Mouse (Mus musculus) urinary bladder, adult 18-20 months (tissue): ENCODE results near the gene Lce3a.
A peak's percentile ranks its signal among the peaks of the same experiment; 100 is the strongest.

ENCODE experiments used
- DNase-seq, 2 experiments: peaks; one replicate each; pipeline ENCODE4 v3.0.0; 2022; ENCODE audit warnings: low spot score in 2 of 2, mixed read lengths in 2 of 2

Lce3a gene

GRCm38 (mm10) chr3:92926130-92926529 lies at the start of gene Lce3a:
Gene Lce3a, minus strand, starts transcription at chr3:92926230.
- no peak for DNase-seq

GRCm38 (mm10) chr3:92966761-92967160 lies 40.7 kb upstream of the Lce3a start, which contains the start of gene Lce3e:
Gene Lce3e, plus strand, starts transcription at chr3:92967061.
- no peak for DNase-seq

DNA sequence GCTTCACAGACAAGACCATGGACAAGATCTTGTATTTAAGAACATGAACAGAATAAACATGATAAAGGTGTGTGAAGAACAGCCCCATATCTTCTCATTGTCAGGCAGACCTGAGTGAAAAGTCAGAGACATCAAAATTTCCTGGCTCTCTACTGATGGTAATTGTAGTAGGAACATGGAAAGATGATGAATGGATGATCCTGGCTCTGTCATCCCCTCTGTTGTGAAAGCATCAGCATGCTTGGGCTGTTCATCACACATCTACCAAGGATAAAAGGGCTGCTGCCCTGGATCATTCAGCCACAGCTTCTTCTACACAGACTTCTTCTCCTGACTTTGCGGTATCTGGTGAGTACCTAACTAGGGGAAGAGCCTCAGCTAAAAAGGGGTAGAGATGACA lies 31.1 kb upstream of the Lce3a start, which contains the start of gene Lce3d:
Lce3d (plus strand) TSS at position 301 of the 400 bp plus-strand sequence.
- DNase-seq, result no peak

DNA sequence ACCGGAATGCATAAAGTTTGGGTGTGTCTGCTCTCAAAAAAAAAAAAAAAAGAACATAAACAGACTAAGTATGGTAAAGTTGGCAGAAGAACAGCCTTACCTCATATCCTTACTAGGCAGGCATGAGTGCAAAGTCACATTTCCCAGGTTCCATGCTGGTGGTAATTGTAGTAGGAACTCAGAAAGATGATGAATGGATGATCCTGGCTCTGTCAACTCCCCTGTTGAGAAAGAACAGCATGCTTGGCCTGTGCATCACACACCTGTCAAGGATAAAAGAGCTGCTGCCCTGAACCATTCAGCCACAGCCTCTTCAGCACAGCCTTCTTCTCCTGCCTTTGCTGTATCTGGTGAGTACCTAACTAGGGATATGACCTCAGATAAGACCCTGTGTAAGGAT lies 18.2 kb upstream of the Lce3a start, which contains the start of gene Lce3c:
Lce3c (plus strand) TSS at position 301 of the 400 bp plus-strand sequence.
- DNase-seq, result no peak

DNA sequence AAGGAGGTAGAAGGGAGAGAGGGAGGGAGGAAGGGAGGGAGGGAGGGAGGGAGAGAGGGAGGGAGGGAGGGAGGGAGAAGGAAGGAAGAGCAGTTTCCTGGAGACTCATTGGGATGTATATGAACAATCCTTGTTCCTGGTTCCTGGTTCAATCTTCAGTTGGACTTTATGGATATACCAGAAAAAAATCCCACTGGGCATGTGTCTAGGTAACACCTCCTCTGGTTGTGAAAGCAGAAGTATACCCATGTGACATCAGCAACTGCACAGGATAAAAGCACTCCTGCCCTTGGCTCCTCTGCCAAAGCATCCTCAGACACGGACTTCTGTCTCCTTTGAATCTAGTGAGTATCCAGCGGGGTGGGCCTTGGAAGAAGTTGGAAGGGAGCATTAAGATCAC lies 6.6 kb upstream of the Lce3a start, which contains the start of gene Lce3b:
Lce3b (plus strand) TSS at position 301 of the 400 bp plus-strand sequence.
- no peak for DNase-seq

GRCm38 (mm10) chr3:92920364-92920763 lies 5.7 kb downstream of the Lce3a start:
- DNase-seq, result peak; percentile 3 to 36

DNA sequence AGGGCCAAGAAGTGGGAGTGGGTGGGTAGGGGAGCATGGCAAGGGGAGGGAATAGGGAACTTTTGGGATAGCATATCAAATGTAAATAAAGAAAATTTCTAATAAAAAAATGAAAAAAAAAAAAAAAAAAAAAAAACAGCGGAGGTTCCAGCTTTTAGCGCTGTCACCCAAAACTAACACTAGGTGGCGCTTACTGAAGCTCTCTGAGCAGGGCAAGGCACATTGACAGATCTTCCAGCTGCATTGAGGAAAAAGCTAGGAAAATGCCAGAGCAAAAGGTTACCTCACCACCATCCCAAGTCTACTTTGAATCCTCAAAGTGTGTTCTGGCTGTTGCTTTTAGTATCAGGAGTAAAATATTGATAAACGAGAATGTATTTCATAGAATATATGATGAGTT lies 18.5 kb downstream of the Lce3a start:
- no peak for DNase-seq

GRCm38 (mm10) chr3:92905182-92905581 lies 20.8 kb downstream of the Lce3a start:
- DNase-seq, result no peak

DNA sequence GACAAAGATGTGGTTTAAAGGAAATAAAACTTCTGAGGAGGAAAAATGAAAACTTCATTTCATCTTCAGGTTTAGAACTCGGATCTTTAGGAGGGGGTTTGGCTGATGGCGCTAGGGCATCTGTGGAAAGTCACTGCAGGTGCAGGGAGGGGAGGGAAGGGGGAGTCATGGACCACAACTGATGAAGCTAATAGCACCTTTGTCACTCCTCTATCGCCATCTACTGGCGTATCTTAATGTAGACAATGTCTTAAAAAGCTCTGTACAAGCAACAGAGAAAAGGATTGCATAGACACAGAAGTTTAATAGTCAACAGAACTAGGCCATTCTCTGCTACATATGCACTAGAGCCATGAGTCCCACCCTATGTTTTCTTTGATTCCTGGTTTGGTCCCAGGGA lies 22.4 kb downstream of the Lce3a start:
- no peak for DNase-seq

GRCm38 (mm10) chr3:92902992-92903391 lies 23.0 kb downstream of the Lce3a start:
- no peak for DNase-seq

DNA sequence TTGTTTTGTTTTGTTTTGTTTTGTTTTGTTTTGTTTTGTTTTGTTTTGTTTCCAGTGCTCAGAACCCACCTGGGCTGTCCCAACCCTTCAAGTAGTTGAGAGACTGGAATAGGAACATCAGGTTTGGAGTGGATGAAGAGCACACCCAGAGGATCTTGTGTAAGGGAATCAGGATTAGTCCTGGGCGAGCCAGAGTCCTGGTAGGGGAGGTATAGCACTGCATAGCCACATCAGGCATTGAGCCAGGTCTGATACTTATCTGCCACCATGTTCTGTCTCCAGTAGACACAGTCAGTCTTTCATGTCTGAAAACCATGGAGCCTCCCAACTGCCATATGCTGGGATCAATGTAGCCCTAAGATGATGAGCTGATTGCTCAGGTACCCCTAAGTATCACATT lies 31.5 kb downstream of the Lce3a start:
- no peak for DNase-seq

GRCm38 (mm10) chr3:92894063-92894462 lies 32.0 kb downstream of the Lce3a start:
- peak in 1 of 2 experiments; percentile 12 for DNase-seq
